Mouse (Mus musculus): ENCODE data around the gene Vipr1. TPM values are rescaled to one million over a fixed set of nuclear protein-coding genes. Genes with fewer than 3 reads are reported as not detected.

Gene Vipr1
- polyA plus RNA-seq, 1 experiment from 2014 or later: 0.14 TPM

DNA sequence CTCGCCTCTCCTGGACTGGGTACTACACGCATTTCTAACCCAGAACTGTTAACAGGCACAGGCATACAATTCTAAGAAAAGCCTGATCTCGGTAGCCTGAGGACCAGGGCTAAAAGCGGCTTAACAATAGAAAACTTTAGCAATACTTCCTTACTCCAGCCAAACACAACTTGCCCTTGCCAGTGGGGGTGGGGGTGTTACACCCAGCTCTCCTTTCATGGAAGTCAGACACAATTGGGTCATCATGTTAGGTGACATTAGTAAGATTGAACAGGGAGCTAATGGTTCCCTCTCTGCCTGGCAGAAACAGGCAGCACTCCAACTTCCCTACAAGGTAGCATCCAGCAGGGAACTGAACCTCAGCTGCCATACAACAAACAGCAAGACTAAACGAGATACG lies 33.1 kb upstream of the Vipr1 start:
- H3K9ac ChIP-seq: no peak overlapping the region
- H3K36me3 ChIP-seq: no peaks in the 10 kb centered on the region
- ATAC-seq: no peak
- no peak overlapping the region for H3K4me3 ChIP-seq
- peaks cover 4% of the 10 kb centered on the region; the same call in 1 of the 2 replicates for H3K9me3 ChIP-seq (replicated peaks)
- H3K4me2 ChIP-seq: no peak overlapping the region
- peaks cover 23% of the 10 kb centered on the region for H3K27me3 ChIP-seq (replicated peaks)
- WGBS (ENCODE audit: insufficient replicate concordance): 42% methylated on average over 6 of the region's 6 CpGs
- no peak overlapping the region for H3K27ac ChIP-seq
- no peaks in the 10 kb centered on the region for H3K4me1 ChIP-seq

DNA sequence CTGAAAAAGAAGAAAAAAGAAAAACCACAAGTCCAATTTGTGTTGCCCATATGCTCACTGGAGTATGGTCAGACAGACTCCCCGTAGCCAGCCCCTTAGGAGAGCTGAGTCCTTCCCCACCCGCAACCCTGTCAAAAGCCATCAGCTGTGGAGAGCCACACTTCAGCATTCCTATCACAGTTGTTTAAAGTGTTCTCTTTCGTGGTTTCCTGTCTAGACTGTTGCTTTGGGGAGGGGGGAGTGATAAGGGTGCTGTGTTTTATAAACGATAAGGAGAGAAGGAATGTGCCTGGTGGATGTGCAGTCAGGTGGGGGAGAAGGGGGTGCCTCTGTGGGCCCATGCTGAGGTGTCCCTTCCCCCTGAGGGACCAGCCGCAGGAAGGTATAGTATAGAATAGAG lies 29.3 kb upstream of the Vipr1 start:
- Histone ChIP-seq H3K4me3 (no peak overlapping the region), H3K27me3 (replicated peaks) (peaks cover 34% of the 10 kb centered on the region), H3K9me3 (replicated peaks) (peaks cover 4% of the 10 kb centered on the region; the same call in 1 of the 2 replicates), H3K4me2 (no peak overlapping the region), H3K4me1 (no peaks in the 10 kb centered on the region), H3K27ac (no peak overlapping the region), H3K9ac (no peak overlapping the region), H3K36me3 (no peaks in the 10 kb centered on the region)
- 13% methylated on average over 5 of the region's 5 CpGs for WGBS (ENCODE audit: insufficient replicate concordance)
- no peak for ATAC-seq

DNA sequence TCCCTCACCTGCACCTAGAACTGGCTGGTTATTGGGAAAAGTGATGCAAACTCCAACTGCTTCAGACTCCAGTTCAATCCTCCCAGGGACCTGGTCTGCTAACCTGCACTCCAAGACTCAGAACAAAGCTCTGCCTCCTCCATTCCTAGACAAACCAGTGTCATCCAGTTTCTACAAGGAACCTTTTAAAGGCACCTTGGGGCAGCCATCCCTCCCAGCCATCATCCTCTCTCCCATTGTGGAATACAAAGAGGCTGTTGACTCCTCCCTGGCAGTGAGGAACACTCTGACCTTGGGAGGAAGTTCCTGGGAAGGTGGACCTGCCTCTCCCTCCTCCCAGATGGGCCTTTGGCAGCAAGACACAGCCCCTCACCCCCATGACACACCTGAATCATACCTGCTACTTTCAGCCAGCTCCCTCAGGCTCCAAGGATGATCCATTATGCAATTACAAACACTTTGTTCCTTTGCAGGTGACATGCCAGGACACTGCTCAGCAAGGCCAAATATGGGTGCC lies 28.2 kb upstream of the Vipr1 start:
- no peak for ATAC-seq

DNA sequence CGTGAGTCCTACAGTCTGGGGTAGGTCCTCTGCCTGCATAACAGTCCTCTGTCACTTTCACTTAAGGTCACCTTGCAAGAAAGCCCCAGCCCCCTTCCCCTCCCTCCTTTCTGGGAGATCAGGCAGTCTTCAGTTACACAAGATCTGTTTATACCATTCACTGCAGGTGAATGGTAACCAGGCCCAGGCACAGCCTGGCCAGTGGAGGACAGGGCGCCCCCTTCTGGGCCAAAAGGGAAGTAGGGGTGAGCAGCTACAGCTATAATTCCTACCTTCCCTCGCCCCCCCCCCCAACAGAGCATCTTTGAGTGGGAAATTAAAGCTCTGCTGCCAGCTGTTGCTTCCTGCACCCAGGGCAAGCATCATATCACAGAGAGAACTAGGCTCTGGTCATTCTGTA lies 26.0 kb upstream of the Vipr1 start:
- Histone ChIP-seq H3K4me3 (no peak overlapping the region), H3K4me2 (no peak overlapping the region), H3K27ac (no peak overlapping the region), H3K9ac (no peak overlapping the region), H3K27me3 (replicated peaks) (peaks cover 39% of the 10 kb centered on the region), H3K9me3 (replicated peaks) (no peaks in the 10 kb centered on the region), H3K36me3 (no peaks in the 10 kb centered on the region), H3K4me1 (no peaks in the 10 kb centered on the region)
- WGBS (ENCODE audit: insufficient replicate concordance): 39% methylated on average over 3 of the region's 3 CpGs
- no peak for ATAC-seq

More for the DNA sequence above, 28.2 kb upstream of the Vipr1 start:
- Histone ChIP-seq H3K4me1 (no peaks in the 10 kb centered on the region), H3K27ac (no peak overlapping the region), H3K9me3 (replicated peaks) (peaks cover 4% of the 10 kb centered on the region; the same call in 1 of the 2 replicates), H3K36me3 (no peaks in the 10 kb centered on the region), H3K4me3 (no peak overlapping the region), H3K4me2 (no peak overlapping the region), H3K27me3 (replicated peaks) (peaks cover 41% of the 10 kb centered on the region), H3K9ac (no peak overlapping the region)

DNA sequence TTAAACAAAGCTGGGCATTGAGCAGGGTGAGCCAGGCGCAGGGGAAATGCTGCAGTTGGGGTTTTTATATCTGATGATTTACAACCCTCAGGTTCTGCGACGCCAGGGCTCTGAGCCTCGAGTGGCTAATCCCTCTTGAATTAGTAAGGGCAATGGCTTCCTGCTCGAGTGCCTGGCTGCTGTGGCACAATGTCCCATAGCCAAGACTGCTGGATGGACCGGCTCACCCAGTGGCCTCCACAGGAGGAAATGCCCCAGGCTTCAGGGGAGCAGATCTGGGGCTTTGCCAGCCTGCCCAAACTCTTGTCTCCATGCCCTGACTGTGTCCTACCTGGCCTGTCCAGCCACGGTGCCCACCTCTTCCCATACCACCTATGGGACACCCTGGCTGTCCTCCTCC lies 23.1 kb upstream of the Vipr1 start:
- Histone ChIP-seq H3K27me3 (replicated peaks) (peaks cover 29% of the 10 kb centered on the region), H3K36me3 (no peaks in the 10 kb centered on the region), H3K4me3 (no peak overlapping the region), H3K4me1 (no peaks in the 10 kb centered on the region), H3K9ac (no peak overlapping the region), H3K27ac (no peak overlapping the region), H3K4me2 (no peak overlapping the region), H3K9me3 (replicated peaks) (no peaks in the 10 kb centered on the region)
- 50% methylated on average over 7 of the region's 7 CpGs for WGBS (ENCODE audit: insufficient replicate concordance)
- ATAC-seq: no peak

DNA sequence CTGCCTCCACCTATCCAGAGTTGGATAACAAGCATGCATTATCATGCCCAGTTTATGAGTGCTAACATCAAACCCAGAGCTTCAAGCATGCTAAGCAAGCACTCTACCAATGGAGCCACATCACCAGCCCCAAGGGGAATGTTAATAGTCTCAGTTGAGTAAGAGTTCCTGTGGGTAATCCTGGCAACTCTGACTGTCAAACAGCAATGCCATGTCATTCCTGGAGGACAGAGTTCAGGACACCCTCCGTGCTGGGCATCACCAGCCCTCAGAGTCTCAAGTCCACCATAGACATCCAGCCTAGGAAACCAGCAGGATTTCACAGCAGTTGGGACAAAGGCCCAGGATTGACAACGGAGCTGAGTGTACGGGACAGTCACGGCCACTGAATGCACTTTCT lies 19.3 kb upstream of the Vipr1 start:
- H3K4me1 ChIP-seq: no peaks in the 10 kb centered on the region
- no peaks in the 10 kb centered on the region for H3K9me3 ChIP-seq (replicated peaks)
- no peak for ATAC-seq
- 57% methylated on average over 4 of the region's 4 CpGs for WGBS (ENCODE audit: insufficient replicate concordance)
- no peak overlapping the region for H3K27ac ChIP-seq
- no peak overlapping the region for H3K9ac ChIP-seq
- no peak overlapping the region for H3K4me3 ChIP-seq
- H3K4me2 ChIP-seq: no peak overlapping the region
- peaks cover 26% of the 10 kb centered on the region for H3K27me3 ChIP-seq (replicated peaks)
- H3K36me3 ChIP-seq: no peaks in the 10 kb centered on the region

DNA sequence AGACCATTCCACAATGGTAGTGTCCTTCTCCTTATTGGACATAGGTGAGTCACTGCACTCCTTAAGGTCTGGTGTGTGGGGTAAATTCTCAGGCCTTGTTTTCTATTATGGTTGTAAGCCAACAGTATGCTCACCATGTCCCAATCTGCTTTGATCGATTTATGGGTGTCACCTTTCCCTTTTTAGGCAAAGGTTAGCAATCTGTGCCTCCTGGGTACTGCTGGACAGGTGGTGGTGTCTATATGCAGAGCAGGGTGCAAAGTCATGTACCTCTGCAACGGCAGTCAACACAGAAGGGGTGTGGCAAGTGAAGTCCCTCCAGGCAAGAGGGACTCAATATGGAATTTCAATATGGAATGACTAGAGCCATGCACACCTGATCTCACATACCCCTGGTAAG lies 17.6 kb upstream of the Vipr1 start:
- Histone ChIP-seq H3K4me2 (no peak overlapping the region), H3K27ac (no peak overlapping the region), H3K9me3 (replicated peaks) (no peaks in the 10 kb centered on the region), H3K9ac (no peak overlapping the region), H3K4me3 (no peak overlapping the region), H3K36me3 (no peaks in the 10 kb centered on the region), H3K27me3 (replicated peaks) (0 out of 2 replicates have a peak, but pooled peaks cover 11% of the 10 kb centered on the region), H3K4me1 (no peaks in the 10 kb centered on the region)
- WGBS (ENCODE audit: insufficient replicate concordance): 61% methylated on average over 2 of the region's 2 CpGs
- no peak for ATAC-seq

DNA sequence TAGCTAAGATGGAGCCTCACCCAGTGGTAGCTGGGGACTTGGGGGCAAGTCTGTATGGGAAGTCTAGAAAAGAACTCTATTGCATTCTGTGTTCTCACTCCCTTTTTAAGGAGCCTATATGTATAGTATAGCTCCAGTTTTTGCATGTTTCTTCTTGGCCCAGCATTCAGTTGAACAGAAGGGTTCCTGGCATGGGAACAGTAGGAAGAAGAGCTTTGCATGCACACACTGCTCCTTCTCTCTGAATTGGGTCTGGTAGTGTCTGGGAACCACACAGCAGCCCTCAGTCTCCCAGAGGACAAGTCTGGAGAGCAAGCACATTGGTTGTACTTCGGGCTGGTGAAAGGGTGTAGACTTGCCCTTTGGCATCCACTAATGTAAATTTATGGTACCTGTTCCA lies 11.9 kb upstream of the Vipr1 start:
- Histone ChIP-seq H3K9ac (no peak overlapping the region), H3K4me3 (no peak overlapping the region), H3K27me3 (replicated peaks) (peaks cover 15% of the 10 kb centered on the region; the same call in 1 of the 2 replicates), H3K4me2 (no peak overlapping the region), H3K36me3 (no peaks in the 10 kb centered on the region), H3K27ac (no peak overlapping the region), H3K9me3 (replicated peaks) (no peaks in the 10 kb centered on the region), H3K4me1 (no peaks in the 10 kb centered on the region)
- ATAC-seq: no peak
- WGBS (ENCODE audit: insufficient replicate concordance): 36% methylated on average over 1 of the region's 1 CpGs

DNA sequence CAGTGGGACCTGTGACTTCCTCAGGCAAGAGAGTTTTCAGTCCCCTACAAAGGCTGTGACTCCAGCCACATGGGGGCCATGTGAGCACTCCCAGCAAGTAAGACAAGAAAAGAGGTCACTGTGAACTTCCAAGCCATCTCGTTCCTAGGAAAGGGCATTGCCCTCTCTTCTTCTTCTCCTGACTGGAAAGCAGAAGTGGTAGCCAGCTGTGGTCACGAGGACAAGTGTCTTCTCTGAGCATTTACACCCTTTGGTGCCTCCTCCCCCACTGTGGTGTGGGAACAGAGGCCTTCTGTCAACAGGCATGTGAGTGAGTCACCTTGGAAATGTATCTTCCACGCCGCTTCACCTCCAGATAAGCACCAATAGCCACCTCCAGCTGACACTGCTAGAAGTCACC lies 10.6 kb upstream of the Vipr1 start:
- no peak for ATAC-seq
- Histone ChIP-seq H3K4me1 (no peaks in the 10 kb centered on the region), H3K4me3 (no peak overlapping the region), H3K27ac (no peak overlapping the region), H3K9me3 (replicated peaks) (no peaks in the 10 kb centered on the region), H3K4me2 (no peak overlapping the region), H3K9ac (no peak overlapping the region), H3K36me3 (no peaks in the 10 kb centered on the region), H3K27me3 (replicated peaks) (peaks cover 22% of the 10 kb centered on the region; the same call in 1 of the 2 replicates)
- 18% methylated on average over 4 of the region's 4 CpGs for WGBS (ENCODE audit: insufficient replicate concordance)

DNA sequence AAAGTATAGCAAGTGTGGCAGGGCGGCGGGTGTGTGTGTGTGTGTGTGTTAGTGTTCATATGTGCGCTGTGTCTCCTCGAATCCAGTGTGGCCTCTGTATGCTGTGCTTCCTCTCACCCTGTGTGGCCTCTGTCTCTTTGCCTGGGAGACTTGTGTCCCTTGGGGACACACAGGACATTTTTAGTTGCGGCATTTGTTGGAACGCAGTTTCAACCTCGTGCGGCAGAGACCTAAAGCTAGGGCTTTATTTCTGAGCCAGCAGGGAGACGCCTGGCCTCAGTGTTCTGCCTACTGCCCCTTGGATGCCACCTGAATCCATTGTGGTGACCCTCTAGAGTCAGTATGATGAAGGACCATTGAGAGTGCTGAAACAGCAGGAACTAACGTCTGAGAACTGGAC lies 9.6 kb upstream of the Vipr1 start:
- no peak for ATAC-seq
- H3K9ac ChIP-seq: no peak overlapping the region
- no peaks in the 10 kb centered on the region for H3K4me1 ChIP-seq
- WGBS (ENCODE audit: insufficient replicate concordance): 70% methylated on average over 10 of the region's 10 CpGs
- H3K27ac ChIP-seq: no peak overlapping the region
- H3K27me3 ChIP-seq (replicated peaks): peaks cover 25% of the 10 kb centered on the region; the same call in 1 of the 2 replicates
- no peaks in the 10 kb centered on the region for H3K36me3 ChIP-seq
- no peak overlapping the region for H3K4me2 ChIP-seq
- H3K9me3 ChIP-seq (replicated peaks): no peaks in the 10 kb centered on the region
- no peak overlapping the region for H3K4me3 ChIP-seq

DNA sequence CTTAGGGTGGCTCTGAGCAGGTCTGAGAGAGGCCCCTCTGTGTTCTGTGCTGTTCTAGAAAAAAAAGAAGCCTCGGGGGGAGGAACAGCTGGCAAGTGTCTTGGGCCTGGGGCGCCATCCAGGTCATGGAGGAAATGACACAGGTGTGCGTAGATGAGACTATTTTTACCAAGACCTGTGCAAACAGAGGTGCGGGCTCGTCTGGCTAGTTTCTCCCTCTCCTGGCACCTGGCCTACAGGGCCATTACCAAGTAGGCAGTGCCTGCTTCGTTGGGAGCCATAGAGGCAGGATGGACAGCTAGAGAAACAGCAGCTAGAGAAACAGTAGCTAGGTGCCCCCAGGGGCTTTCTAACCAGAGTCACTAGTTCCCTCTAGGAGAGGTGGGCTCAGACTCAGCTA lies 9.2 kb upstream of the Vipr1 start:
- WGBS (ENCODE audit: insufficient replicate concordance): 60% methylated on average over 6 of the region's 6 CpGs
- Histone ChIP-seq H3K27ac (no peak overlapping the region), H3K27me3 (replicated peaks) (peaks cover 25% of the 10 kb centered on the region; the same call in 1 of the 2 replicates), H3K9ac (no peak overlapping the region), H3K9me3 (replicated peaks) (no peaks in the 10 kb centered on the region), H3K36me3 (no peaks in the 10 kb centered on the region), H3K4me2 (no peak overlapping the region), H3K4me3 (no peak overlapping the region), H3K4me1 (no peaks in the 10 kb centered on the region)
- no peak for ATAC-seq

DNA sequence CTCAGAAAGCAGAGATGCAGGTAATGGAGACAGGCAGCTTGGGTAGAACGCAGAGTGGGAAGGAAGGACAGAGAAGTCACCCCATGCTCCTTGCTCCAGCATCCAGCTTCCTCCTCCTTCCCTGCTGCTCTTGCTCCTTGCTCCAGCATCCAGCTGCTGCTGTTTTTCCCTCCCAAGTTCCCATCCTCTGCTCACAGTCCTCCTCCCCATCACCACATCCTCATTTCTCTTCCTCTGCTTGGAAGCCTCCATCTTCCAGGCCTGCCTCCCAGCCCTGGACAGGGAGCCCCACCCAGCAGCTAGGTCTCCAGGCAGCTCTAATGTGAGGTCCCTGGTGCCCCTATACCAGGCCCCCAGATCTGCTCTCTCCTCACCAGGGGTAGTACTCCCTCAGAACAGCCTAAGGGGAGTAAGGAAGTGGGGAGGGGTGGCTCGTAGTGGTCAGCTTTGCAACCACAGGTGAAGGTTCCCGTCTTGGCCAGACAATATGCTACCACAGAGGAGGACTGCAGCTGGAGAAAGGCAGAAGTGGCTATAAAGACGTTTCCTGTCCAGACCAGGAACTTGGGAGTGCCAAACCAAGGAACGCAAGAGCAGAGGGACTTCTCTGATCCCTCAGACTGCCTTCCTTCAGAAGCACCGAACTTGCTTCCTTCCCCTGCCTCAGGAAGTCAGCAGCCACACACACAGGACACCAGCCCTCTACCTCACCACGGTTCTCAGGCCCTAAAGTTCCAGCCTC lies 6.5 kb upstream of the Vipr1 start:
- H3K36me3 ChIP-seq: no peaks in the 10 kb centered on the region
- 15% methylated on average over 7 of the region's 7 CpGs for WGBS (ENCODE audit: insufficient replicate concordance)
- H3K27ac ChIP-seq: no peak overlapping the region
- H3K4me3 ChIP-seq: no peak overlapping the region
- H3K27me3 ChIP-seq (replicated peaks): peaks cover 44% of the 10 kb centered on the region
- no peaks in the 10 kb centered on the region for H3K4me1 ChIP-seq
- no peak overlapping the region for H3K4me2 ChIP-seq
- no peak overlapping the region for H3K9ac ChIP-seq
- no peak for ATAC-seq
- no peaks in the 10 kb centered on the region for H3K9me3 ChIP-seq (replicated peaks)

DNA sequence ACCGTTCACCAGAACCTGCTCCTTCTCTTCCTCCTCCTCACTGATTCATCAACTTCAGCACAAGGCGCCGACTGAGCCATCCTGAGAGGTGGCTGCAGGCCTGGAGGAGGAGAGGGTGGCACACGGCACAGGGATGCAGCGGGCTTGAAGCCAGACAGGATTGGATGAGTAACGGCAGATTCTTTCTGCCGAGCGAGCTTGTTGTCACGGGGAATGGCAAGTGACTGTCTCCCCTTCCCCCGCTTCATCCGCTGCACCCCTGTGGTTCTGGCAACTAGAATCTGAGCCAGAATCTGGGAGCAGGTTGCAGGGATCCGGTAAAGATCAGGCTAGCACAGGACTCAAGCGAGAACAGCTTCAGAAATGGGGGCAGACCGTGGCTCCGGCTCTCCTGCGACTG lies 2.7 kb upstream of the Vipr1 start:
- H3K27me3 ChIP-seq (replicated peaks): peaks cover 75% of the 10 kb centered on the region
- peaks cover 18% of the 10 kb centered on the region for H3K4me1 ChIP-seq
- no peak overlapping the region for H3K4me3 ChIP-seq
- H3K9me3 ChIP-seq (replicated peaks): no peaks in the 10 kb centered on the region
- no peak overlapping the region for H3K27ac ChIP-seq
- ATAC-seq: no peak
- no peak overlapping the region for H3K9ac ChIP-seq
- no peak overlapping the region for H3K4me2 ChIP-seq
- WGBS (ENCODE audit: insufficient replicate concordance): 49% methylated on average over 16 of the region's 16 CpGs
- H3K36me3 ChIP-seq: no peaks in the 10 kb centered on the region
